8 mouse cellular contexts compared by ENCODE assay signal in the genomic region with DNA sequence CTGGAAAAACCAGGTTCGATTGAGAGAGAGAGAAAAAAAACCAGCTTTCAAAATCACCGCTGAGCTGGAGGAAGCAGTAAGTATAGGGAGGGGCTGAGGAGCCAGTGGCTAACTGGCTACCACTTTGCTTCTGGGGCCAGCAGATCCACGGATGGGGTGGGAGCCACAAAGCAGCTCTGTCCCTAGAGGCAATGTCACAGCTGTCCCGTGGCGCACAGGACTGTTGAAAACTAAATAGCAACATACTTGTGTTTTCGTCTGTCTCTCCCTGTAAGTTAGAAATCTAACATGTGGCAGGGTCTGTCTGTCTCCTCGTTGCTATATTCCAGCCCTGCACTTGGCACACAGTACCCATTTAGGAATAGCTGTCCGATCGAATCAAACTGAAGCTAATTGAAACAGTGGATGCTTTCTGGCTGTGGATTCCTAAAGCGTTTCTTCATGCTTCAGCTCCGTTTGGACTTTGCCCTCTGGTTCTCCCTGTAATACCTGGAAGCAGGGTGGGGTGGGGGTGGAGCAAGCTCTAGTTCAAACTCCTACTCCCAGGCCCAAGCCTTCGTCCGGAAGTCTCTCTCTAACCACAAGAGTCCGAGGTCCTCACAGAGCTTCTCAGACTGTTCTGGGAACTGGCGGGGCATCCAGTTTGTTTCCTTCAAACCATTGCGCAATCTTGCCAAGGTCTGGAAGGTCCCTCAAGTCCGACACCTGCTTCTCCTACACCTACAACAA. TPM values are rescaled to one million over a fixed set of nuclear protein-coding genes. Genes with fewer than 3 reads are reported as not detected.
DNase-seq lines count a peak whose midpoint lies in the region; ATAC-seq and TF ChIP-seq lines count a peak whose summit lies in the region.

No protein-coding gene starts in this region.

- TF ChIP-seq CTCF in CH12.LX (conservative IDR thresholded peaks at IDR 0.05 in 1 of 2, IDR thresholded peaks at IDR 0.05 in 1 of 2; ENCODE audit: low read depth in 2 of 2, low read length in 2 of 2): no peak
- TF ChIP-seq CTCF in lung, embryonic 14.5 days (IDR thresholded peaks at IDR 0.05; ENCODE audit: low read depth): no peak

- no peak for TF ChIP-seq RAD21 in CH12.LX (IDR thresholded peaks at IDR 0.05; ENCODE audit: low read depth, low read length)

- no peak overlapping the region for H3K4me3 ChIP-seq in CH12.LX (replicated peaks in 1 of 3; ENCODE audit: low read depth in 2 of 3, low read length in 2 of 3, poor library complexity in 1 of 3)
- H3K4me3 ChIP-seq in lung, embryonic 14.5 days (ENCODE audit: low read depth, low read length): no peak overlapping the region

- no peak for TF ChIP-seq EP300 in CH12.LX (IDR thresholded peaks at IDR 0.05; ENCODE audit: low read length)

- H3K27me3 ChIP-seq in CH12.LX (replicated peaks): no peaks in the 10 kb centered on the region
- no peaks in the 10 kb centered on the region for H3K27me3 ChIP-seq in lung, embryonic 14.5 days (ENCODE audit: insufficient read depth, low read length)

- H3K36me3 ChIP-seq in CH12.LX (replicated peaks in 1 of 2; ENCODE audit: control insufficient read depth in 1 of 2, insufficient read depth in 1 of 2, low read length in 1 of 2): no peaks in the 10 kb centered on the region
- H3K36me3 ChIP-seq in lung, embryonic 14.5 days (ENCODE audit: insufficient read depth): no peaks in the 10 kb centered on the region

- DNase-seq in heart, adult 18-20 months: peak; percentile 73 to 76
- DNase-seq in heart, postnatal 25 days (ENCODE audit: low spot score): no peak
- DNase-seq in CH12.LX (ENCODE audit: extremely low read depth): no peak
- peak; percentile 76 for DNase-seq in fibroblast of lung, adult 2 months (ENCODE audit: low read depth)
- DNase-seq in kidney, adult 11 months: peak; percentile 94
- DNase-seq in lung, embryonic 14.5 days: peak; percentile 75
- DNase-seq in thymus, postnatal 4 days: peak; percentile 56
- DNase-seq in embryo, embryonic 10.5 days (ENCODE audit: low spot score): no peak

- peak overlapping the region; percentile 79 for H3K4me2 ChIP-seq in CH12.LX (ENCODE audit: insufficient read depth, low read depth, poor library complexity, severe bottlenecking)
- peak overlapping the region; percentile 49 for H3K4me2 ChIP-seq in lung, embryonic 14.5 days

- WGBS in lung, embryonic 14.5 days: 28% methylated on average over 17 of the region's 17 CpGs

- H3K4me1 ChIP-seq in CH12.LX (ENCODE audit: control insufficient read depth in 1 of 2, insufficient read depth in 2 of 2): peaks cover 0 to 18% of the 10 kb centered on the region in 2 experiments; a peak in 2 of 4 replicates
- H3K4me1 ChIP-seq in lung, embryonic 14.5 days (ENCODE audit: insufficient read depth): peaks cover 19% of the 10 kb centered on the region

- in situ Hi-C loops in CH12.LX (cut with MboI; ENCODE audit: low pct_ligation_motif_present, low pct_unique_long_range_greater_than_20kb, low sequenced_read_pairs): loop anchor here (10.0 kb wide), 1 partner anchor 373 kb away; no protein-coding TSS in a partner anchor

- peak; percentile 37 for ATAC-seq in lung, embryonic 14.5 days (ENCODE audit: insufficient read depth)

- H3K79me2 ChIP-seq in CH12.LX (replicated peaks; ENCODE audit: control insufficient read depth, extremely low read depth, insufficient read depth, poor library complexity, severe bottlenecking): no peaks in the 10 kb centered on the region

- intact Hi-C loops in heart, postnatal 25 days (cut with DNase I): loop anchor here (5.0 kb wide), 1 partner anchor 44 kb away; no protein-coding TSS in a partner anchor

- no peaks in the 10 kb centered on the region for H3K9me3 ChIP-seq in CH12.LX (replicated peaks; ENCODE audit: low read length)
- no peaks in the 10 kb centered on the region for H3K9me3 ChIP-seq in lung, embryonic 14.5 days (ENCODE audit: low read depth, low read length)

- dilution Hi-C loops in CH12.LX (cut with MboI; ENCODE audit: extremely low pct_ligation_motif_present, extremely low pct_unique_long_range_greater_than_20kb, low sequenced_read_pairs): no loop called here

- H3K9ac ChIP-seq in CH12.LX (ENCODE audit: insufficient read depth, low read depth): no peak overlapping the region; the same call in 1 of the 2 replicates
- peak overlapping the region; percentile 29; the same call in 1 of the 2 replicates for H3K9ac ChIP-seq in lung, embryonic 14.5 days

- H3K27ac ChIP-seq in CH12.LX (ENCODE audit: insufficient read depth, low read depth): no peak overlapping the region
- H3K27ac ChIP-seq in lung, embryonic 14.5 days (ENCODE audit: low read depth): peak overlapping the region; percentile 91

- no peak for TF ChIP-seq POLR2A in CH12.LX (IDR thresholded peaks at IDR 0.05; ENCODE audit: low read depth, low read length)

TF ChIP-seq in CH12.LX, 34 proteins besides CTCF, POLR2A, EP300 and RAD21:
- no peak for TF ChIP-seq ELF1 (IDR thresholded peaks at IDR 0.05; ENCODE audit: low read depth, low read length)
TF ChIP-seq in CH12.LX: peak in this region for 0.

RNA-seq across cellular contexts. Expression of a gene that starts 58.4 kb away (rescaled TPM):
- total RNA-seq in heart, adult 18-20 months (2021): 10 to 100 TPM; 36.9 to 49.1 TPM
- total RNA-seq in heart, postnatal 25 days (2021): 10 to 100 TPM; 43.6 to 55.6 TPM
- 0.17 and 0.64 TPM in 2 replicates for total RNA-seq in CH12.LX (2012; rRNA removed)
- 0.40 and 0.47 TPM in 2 replicates for total RNA-seq in CH12.LX (2014; rRNA removed)
- polyA plus RNA-seq in CH12.LX (2012; ENCODE audit: insufficient read length, low read depth): 3.3 and 4.4 TPM in 2 replicates
- 63.2 and 69.3 TPM in 2 replicates for polyA plus RNA-seq in lung, embryonic 14.5 days (2014; fragmentation: Nextera tagmentation; extraction: Ambion mirVana)

Comparison
In these comparisons a context has a peak if more than half of its experiments do, and no peak if none do; other contexts are left out.
1. DNase-seq: peak in heart, adult 18-20 months (2 of 2), fibroblast of lung, adult 2 months (single experiment), kidney, adult 11 months (single experiment), lung, embryonic 14.5 days (single experiment) and thymus, postnatal 4 days (single experiment); none in heart, postnatal 25 days (single experiment), CH12.LX (single experiment) and embryo, embryonic 10.5 days (single experiment).
2. RNA of a gene that starts 58.4 kb away (total RNA-seq): 43.6 to 55.6 TPM in heart, postnatal 25 days and 36.9 to 49.1 TPM in heart, adult 18-20 months; 0.17 to 0.64 TPM in CH12.LX; every median in the first group is over 10 times any median in the second.